Mouse (Mus musculus) heart, embryonic 15.5 days (tissue): ENCODE results near the gene Atp6v1f. TPM values are rescaled to one million over a fixed set of nuclear protein-coding genes. Genes with fewer than 3 reads are reported as not detected.

ENCODE experiments used
- polyA plus RNA-seq: library from polyadenylated mRNA; unstranded; fragments of >200 nt; fragmentation: Nextera tagmentation; extraction: Ambion mirVana; gene quantifications from 2 replicates; pipeline ENCODE4 v1.2.1, GENCODE M21; 2015

Atp6v1f gene
- polyA plus RNA-seq, 1 experiment from 2014 or later, result 187 TPM

Other genes starting within 250 kb of the Atp6v1f start
- 22.0 and 29.8 TPM in 2 replicates for gene Hilpda, start 195.2 kb upstream of the Atp6v1f start, polyA plus RNA-seq
- gene Fam71f2, start 188.1 kb upstream of the Atp6v1f start, polyA plus RNA-seq, result 0.33 TPM in 1 of 2 replicates, not detected in the other
- gene Fam71f1, start 148.6 kb upstream of the Atp6v1f start, polyA plus RNA-seq, result 0.08 TPM in 1 of 2 replicates, not detected in the other
- gene Calu, start 119.6 kb upstream of the Atp6v1f start, polyA plus RNA-seq, result 354 and 404 TPM in 2 replicates
- gene Opn1sw, start 79.2 kb upstream of the Atp6v1f start, polyA plus RNA-seq, result 0.55 and 0.70 TPM in 2 replicates
- 19.1 and 22.1 TPM in 2 replicates for gene Ccdc136, start 71.4 kb upstream of the Atp6v1f start, polyA plus RNA-seq
- 39.1 and 43.9 TPM in 2 replicates for gene Flnc, start 34.5 kb upstream of the Atp6v1f start, polyA plus RNA-seq
- gene Atp6v1fnb, start 3.7 kb downstream of the Atp6v1f start, polyA plus RNA-seq, result not detected in 2 replicates
- gene Kcp, start 40.2 kb downstream of the Atp6v1f start, polyA plus RNA-seq, result 7.3 and 12.5 TPM in 2 replicates
- gene Irf5, start 58.9 kb downstream of the Atp6v1f start, polyA plus RNA-seq, result 4.5 and 8.6 TPM in 2 replicates
- gene Tnpo3, start 142.2 kb downstream of the Atp6v1f start, polyA plus RNA-seq, result 55.1 and 63.6 TPM in 2 replicates
- gene Tspan33, start 226.5 kb downstream of the Atp6v1f start, polyA plus RNA-seq, result 3.8 and 5.9 TPM in 2 replicates